Mouse (Mus musculus) olfactory bulb, adult 2 months (tissue): ENCODE data around the gene Ppip5k2.

Experiments
- CTCF ChIP-seq: fragments of 200-500 bp; IDR thresholded peaks from 2 replicates; pipeline ENCODE4 v1.5.1; 2012; ENCODE audit warnings: low read depth, mild to moderate bottlenecking, low read length, moderate library complexity; ENCODE audit not compliant: insufficient read depth
- POLR2A ChIP-seq: fragments of 200-500 bp; IDR thresholded peaks from 2 replicates; pipeline ENCODE4 v1.6.1; 2012; ENCODE audit warnings: mild to moderate bottlenecking, low read depth, low read length, moderate library complexity; ENCODE audit not compliant: insufficient read depth

DNA sequence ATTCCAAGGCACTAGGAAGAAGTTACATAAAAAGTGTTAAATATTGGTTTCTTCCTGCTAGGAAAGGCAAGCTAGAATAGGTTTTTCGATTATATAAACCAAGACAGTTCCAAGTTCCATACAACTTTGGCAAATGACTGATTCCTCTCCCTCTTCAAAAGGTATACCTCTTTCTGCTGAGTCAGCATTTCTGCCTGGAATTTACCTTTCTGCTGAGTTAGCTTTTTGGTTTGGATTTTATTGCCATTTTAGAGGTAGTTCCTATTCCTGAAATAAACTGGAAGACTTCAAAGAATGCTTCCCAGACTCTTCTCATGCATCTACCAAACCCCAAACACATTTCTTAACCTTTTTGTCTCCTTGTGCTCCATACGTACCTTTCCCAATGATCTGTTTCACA is 2.1 kb downstream of the Ppip5k2 start:
- no peak for TF ChIP-seq CTCF
- no peak for TF ChIP-seq POLR2A
